In genomic region chr11:72952226-72952625, GRCm38 (mm10) we compare ENCODE assay signal across 7 mouse cellular contexts. TPM values are rescaled to one million over a fixed set of nuclear protein-coding genes. Genes with fewer than 3 reads are reported as not detected.
DNase-seq lines count a peak whose midpoint lies in the region; ATAC-seq and TF ChIP-seq lines count a peak whose summit lies in the region.

No protein-coding gene starts in this region.

- H3K4me1 ChIP-seq in intestine, postnatal 0 days (replicated peaks; ENCODE audit: control insufficient read depth, insufficient read depth, low read length), result 0 out of 2 replicates have a peak, but pooled peaks cover 3% of the 10 kb centered on the region
- H3K4me1 ChIP-seq in lung, embryonic 14.5 days (ENCODE audit: insufficient read depth), result peaks cover 38% of the 10 kb centered on the region
- no peaks in the 10 kb centered on the region for H3K4me1 ChIP-seq in hindbrain, postnatal 0 days (ENCODE audit: insufficient read depth, low read length)

- peak; percentile 84 for DNase-seq in adipocyte (ENCODE audit: low spot score)
- DNase-seq in heart, adult 11 months, result peak; percentile 99
- DNase-seq in lung, embryonic 14.5 days, result peak; percentile 77
- DNase-seq in hindbrain, postnatal 0 days (ENCODE audit: low spot score), result no peak

- H3K4me3 ChIP-seq in intestine, postnatal 0 days (ENCODE audit: low read depth, low read length), result no peak overlapping the region
- H3K4me3 ChIP-seq in lung, embryonic 14.5 days (ENCODE audit: low read depth, low read length), result no peak overlapping the region
- no peak overlapping the region for H3K4me3 ChIP-seq in hindbrain, postnatal 0 days (ENCODE audit: low read length)

- ATAC-seq in intestine, postnatal 0 days, result peak; percentile 37; the same call in 1 of the 2 replicates
- ATAC-seq in lung, embryonic 14.5 days (ENCODE audit: insufficient read depth), result peak; percentile 35; the same call in 1 of the 2 replicates
- no peak for ATAC-seq in frontal cortex, adult (ENCODE audit: low TSS enrichment)
- no peak for ATAC-seq in hindbrain, postnatal 0 days
- no peak for ATAC-seq in activated CD4-positive, CD25-positive, alpha-beta regulatory T cell, adult 4 months

- H3K27me3 ChIP-seq in intestine, postnatal 0 days (replicated peaks; ENCODE audit: control insufficient read depth, insufficient read depth, low read length), result no peaks in the 10 kb centered on the region
- H3K27me3 ChIP-seq in lung, embryonic 14.5 days (ENCODE audit: insufficient read depth, low read length), result no peaks in the 10 kb centered on the region
- H3K27me3 ChIP-seq in hindbrain, postnatal 0 days (ENCODE audit: insufficient read depth, low read length), result no peaks in the 10 kb centered on the region

- no peaks in the 10 kb centered on the region for H3K36me3 ChIP-seq in intestine, postnatal 0 days (ENCODE audit: control insufficient read depth, insufficient read depth)
- H3K36me3 ChIP-seq in lung, embryonic 14.5 days (ENCODE audit: insufficient read depth), result no peaks in the 10 kb centered on the region
- H3K36me3 ChIP-seq in hindbrain, postnatal 0 days (ENCODE audit: insufficient read depth, low read length), result no peaks in the 10 kb centered on the region

- H3K27ac ChIP-seq in intestine, postnatal 0 days (ENCODE audit: low read depth, low read length), result peak overlapping the region; percentile 21; the same call in 1 of the 2 replicates
- H3K27ac ChIP-seq in lung, embryonic 14.5 days (ENCODE audit: low read depth), result peak overlapping the region; percentile 86
- no peak overlapping the region; the same call in 1 of the 2 replicates for H3K27ac ChIP-seq in hindbrain, postnatal 0 days

- H3K9me3 ChIP-seq in intestine, postnatal 0 days (ENCODE audit: control insufficient read depth), result no peaks in the 10 kb centered on the region
- H3K9me3 ChIP-seq in lung, embryonic 14.5 days (ENCODE audit: low read depth, low read length), result no peaks in the 10 kb centered on the region
- H3K9me3 ChIP-seq in hindbrain, postnatal 0 days (ENCODE audit: low read length), result no peaks in the 10 kb centered on the region

- WGBS in intestine, postnatal 0 days, result 48% methylated on average over 3 of the region's 3 CpGs
- 36% methylated on average over 3 of the region's 3 CpGs for WGBS in lung, embryonic 14.5 days
- WGBS in hindbrain, postnatal 0 days, result 38% methylated on average over 3 of the region's 3 CpGs

- TF ChIP-seq CTCF in intestine, postnatal 0 days (IDR thresholded peaks at IDR 0.05; ENCODE audit: low read depth), result no peak
- TF ChIP-seq CTCF in lung, embryonic 14.5 days (IDR thresholded peaks at IDR 0.05; ENCODE audit: low read depth), result no peak
- no peak for TF ChIP-seq CTCF in hindbrain, postnatal 0 days (IDR thresholded peaks at IDR 0.05; ENCODE audit: low read depth)

- H3K9ac ChIP-seq in intestine, postnatal 0 days (ENCODE audit: low read depth, low read length), result no peak overlapping the region
- no peak overlapping the region for H3K9ac ChIP-seq in lung, embryonic 14.5 days
- no peak overlapping the region for H3K9ac ChIP-seq in hindbrain, postnatal 0 days (replicated peaks; ENCODE audit: low read length)

- no peak overlapping the region for H3K4me2 ChIP-seq in intestine, postnatal 0 days (replicated peaks; ENCODE audit: low read depth)
- no peak overlapping the region for H3K4me2 ChIP-seq in lung, embryonic 14.5 days
- H3K4me2 ChIP-seq in hindbrain, postnatal 0 days (ENCODE audit: low read depth, low read length), result no peak overlapping the region

RNA-seq across cellular contexts. Expression of gene Atp2a3, which starts 8.7 kb away (rescaled TPM):
- polyA plus RNA-seq in intestine, postnatal 0 days (2015; fragmentation: Nextera tagmentation; extraction: Ambion mirVana), result 16.2 and 16.7 TPM in 2 replicates
- polyA plus RNA-seq in lung, embryonic 14.5 days (2014; fragmentation: Nextera tagmentation; extraction: Ambion mirVana), result 7.4 and 7.6 TPM in 2 replicates
- total RNA-seq in hindbrain, postnatal 0 days (2014; rRNA removed), result 2.4 and 4.6 TPM in 2 replicates
- polyA plus RNA-seq in hindbrain, postnatal 0 days (2015; fragmentation: Nextera tagmentation; extraction: Ambion mirVana), result 2.4 and 2.7 TPM in 2 replicates
- polyA plus RNA-seq in activated CD4-positive, CD25-positive, alpha-beta regulatory T cell, adult 4 months (2017; shearing (Covaris generic)), result 10 to 100 TPM; 66.1 to 93.0 TPM

RNA-seq across cellular contexts. Expression of gene P2rx1, which starts 46.7 kb away (rescaled TPM):
- polyA plus RNA-seq in intestine, postnatal 0 days (2015; fragmentation: Nextera tagmentation; extraction: Ambion mirVana), result 3.4 and 4.1 TPM in 2 replicates
- polyA plus RNA-seq in lung, embryonic 14.5 days (2014; fragmentation: Nextera tagmentation; extraction: Ambion mirVana), result 1.9 and 2.1 TPM in 2 replicates
- 0.32 and 1.3 TPM in 2 replicates for total RNA-seq in hindbrain, postnatal 0 days (2014; rRNA removed)
- polyA plus RNA-seq in hindbrain, postnatal 0 days (2015; fragmentation: Nextera tagmentation; extraction: Ambion mirVana), result 0.45 and 0.60 TPM in 2 replicates
- under 1 TPM in 1 of 2 experiments, not detected in 1; 0.42 TPM for polyA plus RNA-seq in activated CD4-positive, CD25-positive, alpha-beta regulatory T cell, adult 4 months (2017; shearing (Covaris generic))

Comparison
In these comparisons a context has a peak if more than half of its experiments do, and no peak if none do; other contexts are left out.
1. ATAC-seq: peak in intestine, postnatal 0 days (single experiment) and lung, embryonic 14.5 days (single experiment); none in frontal cortex, adult (single experiment), hindbrain, postnatal 0 days (single experiment) and activated CD4-positive, CD25-positive, alpha-beta regulatory T cell, adult 4 months (single experiment).